Mouse (Mus musculus): Measurements from ENCODE around the gene Zfp385a. TPM values are rescaled to one million over a fixed set of nuclear protein-coding genes. Genes with fewer than 3 reads are reported as not detected.

Gene Zfp385a
- polyA plus RNA-seq, 1 experiment from 2014 or later: 12.2 TPM

DNA sequence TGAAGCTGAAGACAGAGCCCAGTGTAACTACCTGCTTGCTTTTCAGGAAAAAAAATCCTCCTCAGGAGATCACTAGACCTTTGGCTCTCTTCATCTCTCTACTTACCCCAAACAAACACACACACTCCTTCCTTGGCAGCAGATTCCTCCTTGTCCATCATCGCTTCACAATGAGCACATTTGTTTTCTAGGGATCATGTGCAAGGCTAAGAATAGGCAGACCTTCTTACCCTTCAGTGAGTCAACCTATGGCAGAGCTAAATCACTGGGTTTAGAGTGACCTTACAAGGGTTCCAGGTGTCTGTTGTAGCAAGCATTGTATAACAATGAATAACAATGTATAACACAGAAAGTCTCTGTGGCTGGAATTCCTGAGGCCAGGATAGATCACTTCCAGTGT is 31.8 kb upstream of the Zfp385a start:
- WGBS: 74% methylated on average over 1 of the region's 1 CpGs
- Histone ChIP-seq H3K9me3 (no peaks in the 10 kb centered on the region), H3K27ac (no peak overlapping the region), H3K9ac (no peak overlapping the region), H3K36me3 (no peaks in the 10 kb centered on the region), H3K4me2 (no peak overlapping the region), H3K27me3 (no peaks in the 10 kb centered on the region), H3K4me1 (peaks cover 20% of the 10 kb centered on the region), H3K4me3 (no peak overlapping the region)
- ATAC-seq (ENCODE audit: insufficient number of reproducible peaks, insufficient read depth, low FRiP score, low TSS enrichment, low read depth): no peak

DNA sequence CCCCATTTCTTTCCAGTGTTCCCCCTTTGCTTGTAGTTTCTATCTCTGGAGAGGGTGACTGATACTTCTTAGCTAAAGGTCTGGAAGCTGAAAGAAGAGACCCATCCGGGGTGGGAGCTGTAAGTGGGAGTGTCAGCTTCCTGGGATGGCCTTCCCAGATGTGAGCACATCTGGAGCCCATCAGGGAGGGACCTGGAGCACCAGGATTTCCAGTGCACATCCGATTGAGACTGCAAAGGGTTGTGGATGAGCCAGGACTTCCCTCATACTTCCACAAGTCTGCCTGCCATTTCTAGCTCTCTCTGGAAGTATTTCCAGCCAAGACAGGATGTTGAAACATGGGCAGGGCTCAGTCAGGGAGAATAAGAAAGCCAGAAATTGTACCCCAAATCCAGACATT is 31.3 kb upstream of the Zfp385a start:
- ATAC-seq (ENCODE audit: insufficient number of reproducible peaks, insufficient read depth, low FRiP score, low TSS enrichment, low read depth): no peak
- Histone ChIP-seq H3K36me3 (no peaks in the 10 kb centered on the region), H3K9ac (no peak overlapping the region), H3K27me3 (no peaks in the 10 kb centered on the region), H3K4me3 (no peak overlapping the region), H3K4me1 (peaks cover 20% of the 10 kb centered on the region), H3K9me3 (no peaks in the 10 kb centered on the region), H3K4me2 (no peak overlapping the region), H3K27ac (no peak overlapping the region)
- 10% methylated on average over 2 of the region's 2 CpGs for WGBS

DNA sequence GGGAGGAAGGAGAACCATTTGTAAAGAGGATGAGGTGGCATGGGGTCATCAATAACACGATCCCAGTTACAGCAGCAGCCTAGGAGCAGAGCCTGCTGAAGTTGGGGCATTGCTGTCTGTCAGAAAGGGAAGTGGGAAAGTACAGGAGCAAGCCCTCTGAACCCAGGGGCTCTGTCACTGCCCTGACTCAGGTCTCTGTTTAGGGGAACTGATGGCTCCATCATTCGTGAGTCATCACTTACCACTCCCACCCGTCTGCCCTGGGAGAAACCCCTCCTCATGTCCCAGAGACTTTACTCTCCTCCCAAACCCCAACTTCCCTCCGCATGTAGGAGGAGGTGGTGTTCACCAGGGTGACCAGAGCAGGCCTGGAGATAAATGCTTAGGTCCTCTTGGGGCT is 30.6 kb upstream of the Zfp385a start:
- Histone ChIP-seq H3K4me2 (no peak overlapping the region), H3K9ac (no peak overlapping the region), H3K4me1 (peaks cover 20% of the 10 kb centered on the region), H3K36me3 (no peaks in the 10 kb centered on the region), H3K27ac (no peak overlapping the region), H3K27me3 (no peaks in the 10 kb centered on the region), H3K4me3 (no peak overlapping the region), H3K9me3 (no peaks in the 10 kb centered on the region)
- no peak for ATAC-seq (ENCODE audit: insufficient number of reproducible peaks, insufficient read depth, low FRiP score, low TSS enrichment, low read depth)
- 57% methylated on average over 4 of the region's 4 CpGs for WGBS

DNA sequence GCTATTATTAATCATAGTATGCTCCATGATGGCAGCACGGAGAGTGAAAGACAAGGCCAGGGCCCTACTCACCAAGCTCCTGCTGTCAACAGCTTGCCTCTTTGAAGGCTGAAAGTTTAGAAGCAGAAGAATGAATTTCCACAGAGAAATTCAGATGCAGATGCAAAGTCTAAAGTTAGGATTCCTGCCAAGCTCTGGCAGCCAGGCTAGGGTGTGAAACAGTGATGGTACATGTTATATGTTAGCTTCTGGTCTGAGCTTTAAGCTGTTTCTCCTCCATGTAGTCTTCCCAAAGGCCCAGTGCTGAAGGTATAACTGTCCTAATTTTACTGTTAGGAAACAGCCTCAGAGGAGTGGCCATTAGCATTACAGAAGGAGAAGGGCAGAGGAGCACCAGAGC is 29.2 kb upstream of the Zfp385a start:
- no peaks in the 10 kb centered on the region for H3K36me3 ChIP-seq
- no peak overlapping the region for H3K27ac ChIP-seq
- no peak overlapping the region for H3K4me3 ChIP-seq
- no peak overlapping the region for H3K4me2 ChIP-seq
- 69% methylated on average over 1 of the region's 1 CpGs for WGBS
- peaks cover 33% of the 10 kb centered on the region for H3K4me1 ChIP-seq
- H3K27me3 ChIP-seq: no peaks in the 10 kb centered on the region
- no peak for ATAC-seq (ENCODE audit: insufficient number of reproducible peaks, insufficient read depth, low FRiP score, low TSS enrichment, low read depth)
- no peak overlapping the region for H3K9ac ChIP-seq
- H3K9me3 ChIP-seq: no peaks in the 10 kb centered on the region

DNA sequence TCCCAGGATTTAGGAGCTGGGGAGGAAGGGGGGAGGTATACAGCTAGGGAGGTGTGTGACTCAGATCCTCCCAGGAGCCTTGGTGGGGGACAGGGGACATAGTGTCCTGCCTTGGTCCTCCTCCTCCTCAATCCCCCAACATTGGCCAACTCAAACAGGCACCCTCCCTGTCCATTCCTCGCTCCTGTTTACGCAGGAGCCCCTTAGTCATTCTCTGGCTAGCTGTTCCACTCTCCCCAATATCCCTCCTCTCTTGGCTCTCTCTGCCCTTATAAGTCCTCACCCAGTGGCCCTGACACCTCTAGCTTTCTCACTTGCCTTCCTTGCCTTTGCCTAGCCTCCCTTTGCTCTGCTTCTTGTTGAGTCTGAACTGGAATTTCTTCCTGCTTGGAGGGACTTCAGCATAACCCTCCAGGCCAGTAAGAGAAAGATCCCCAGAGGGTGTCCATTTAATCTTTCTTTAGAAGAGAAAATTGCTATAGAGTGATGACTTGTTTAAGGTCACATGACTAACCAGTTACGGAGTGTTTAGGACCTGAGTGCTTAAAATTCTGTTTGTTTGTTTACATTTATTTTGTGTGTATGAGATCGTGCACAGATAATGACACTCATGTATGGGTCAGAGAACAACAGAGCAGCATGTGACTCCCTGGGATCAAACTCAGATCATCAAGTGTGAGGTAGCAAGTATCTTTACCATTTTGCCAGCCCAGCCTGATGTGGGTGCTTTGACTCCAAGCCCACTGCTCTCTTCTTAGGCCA is 28.5 kb upstream of the Zfp385a start:
- Histone ChIP-seq H3K36me3 (no peaks in the 10 kb centered on the region), H3K9ac (no peak overlapping the region), H3K4me3 (no peak overlapping the region), H3K27ac (no peak overlapping the region), H3K9me3 (no peaks in the 10 kb centered on the region), H3K4me1 (peaks cover 38% of the 10 kb centered on the region), H3K27me3 (no peaks in the 10 kb centered on the region), H3K4me2 (no peak overlapping the region)
- no peak for ATAC-seq (ENCODE audit: insufficient number of reproducible peaks, insufficient read depth, low FRiP score, low TSS enrichment, low read depth)
- 77% methylated on average over 4 of the region's 4 CpGs for WGBS

DNA sequence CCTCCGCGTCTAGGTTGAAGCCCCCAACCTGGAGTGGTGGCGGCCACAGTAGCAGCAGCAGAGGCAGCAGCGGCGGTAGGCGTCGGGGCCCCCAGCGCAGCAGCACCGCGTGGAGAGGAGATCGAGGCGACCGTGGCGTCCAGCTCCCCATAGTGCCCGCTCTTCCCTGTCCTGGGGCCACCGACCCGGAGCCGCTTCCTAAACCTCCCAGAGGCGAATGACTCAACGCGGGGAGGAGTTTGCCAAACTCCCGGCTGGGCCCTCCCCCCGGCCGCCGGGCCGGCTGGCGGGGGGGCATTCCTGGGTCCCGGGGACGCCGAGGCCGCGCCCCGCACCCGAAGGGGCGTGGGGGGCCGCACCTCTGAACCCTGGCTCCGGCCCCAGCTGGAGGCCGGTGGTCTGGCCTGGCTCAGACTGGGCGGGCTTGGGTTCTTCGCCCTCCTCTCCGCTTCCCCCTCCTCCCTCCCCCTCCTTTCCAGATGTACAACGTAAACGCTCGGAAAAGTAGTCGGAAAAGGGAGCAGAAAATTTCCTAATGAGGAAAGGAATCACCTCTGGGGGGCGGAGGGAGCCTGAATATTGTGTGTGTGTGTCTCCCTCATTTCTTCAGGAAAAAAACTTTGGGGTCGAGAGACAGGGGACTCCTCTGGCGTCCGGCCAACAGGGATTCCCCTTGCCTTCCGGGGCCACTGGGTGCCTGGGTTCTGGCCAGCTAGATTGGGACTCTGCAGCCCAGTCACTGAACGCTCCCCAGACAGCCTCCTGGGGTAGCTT is 26.7 kb upstream of the Zfp385a start, which contains the start of gene Itga5:
Gene Itga5 (minus strand): TSS at position 388 of the 774 bp plus-strand sequence.
- Histone ChIP-seq H3K27me3 (no peaks in the 10 kb centered on the region), H3K27ac (peak within 1 kb of the TSS; percentile 93), H3K4me1 (peaks cover 36% of the 10 kb centered on the region), H3K9ac (peak within 1 kb of the TSS; percentile 97), H3K4me3 (peak within 1 kb of the TSS; percentile 95), H3K36me3 (no peaks in the 10 kb centered on the region), H3K4me2 (peak within 1 kb of the TSS; percentile 73), H3K9me3 (no peaks in the 10 kb centered on the region)
- WGBS: under 1% methylated on average over 51 of the region's 51 CpGs
- ATAC-seq (ENCODE audit: insufficient number of reproducible peaks, insufficient read depth, low FRiP score, low TSS enrichment, low read depth): peak; percentile 50

DNA sequence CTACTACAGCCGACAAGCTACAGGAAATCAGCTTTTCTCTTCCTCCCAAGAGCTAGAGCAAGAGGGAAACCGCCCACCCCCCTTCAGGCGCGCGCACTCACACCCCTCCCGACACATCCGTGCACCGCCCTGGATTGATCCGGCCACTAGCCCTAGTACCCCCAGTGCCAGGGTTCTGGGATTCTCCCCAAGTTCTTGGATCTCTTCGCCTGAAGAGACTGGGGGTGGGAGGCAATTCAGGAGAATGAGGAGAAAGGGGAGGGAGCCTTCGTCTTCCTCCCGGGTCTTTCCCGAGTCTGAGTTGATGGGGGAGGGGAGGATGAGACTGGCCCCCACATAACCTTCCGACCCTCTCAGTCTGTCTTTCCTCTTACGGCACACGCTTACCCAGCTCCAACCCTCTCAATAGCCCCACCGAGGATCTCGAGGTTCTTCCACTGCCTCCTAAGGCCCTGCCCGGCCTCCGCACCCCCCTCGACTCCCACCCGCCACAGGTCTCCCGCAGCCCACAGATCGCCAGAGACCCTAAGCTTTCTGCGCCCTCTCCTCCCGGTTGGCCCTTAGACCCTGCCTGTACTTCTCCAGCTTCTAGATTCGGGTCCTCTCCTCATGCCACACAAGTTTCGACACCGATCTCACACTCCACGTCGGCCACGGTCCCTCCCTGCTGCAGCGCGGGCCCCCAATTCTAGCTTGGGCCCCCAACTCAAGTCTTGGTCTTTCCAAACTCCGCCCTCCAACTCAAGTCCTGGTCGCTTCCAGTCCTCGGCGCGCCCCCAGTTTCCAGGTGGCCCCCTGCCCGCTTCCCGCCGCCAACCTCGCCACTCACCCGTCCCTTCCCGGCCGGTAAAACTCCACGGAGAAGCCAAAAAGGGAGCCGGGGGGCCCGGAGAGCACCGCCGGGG is 25.8 kb upstream of the Zfp385a start:
- H3K27me3 ChIP-seq: no peaks in the 10 kb centered on the region
- H3K27ac ChIP-seq: peak overlapping the region; percentile 93
- peak; percentile 39 for ATAC-seq (ENCODE audit: insufficient number of reproducible peaks, insufficient read depth, low FRiP score, low TSS enrichment, low read depth)
- peak overlapping the region; percentile 73 for H3K4me2 ChIP-seq
- WGBS: under 1% methylated on average over 51 of the region's 51 CpGs
- no peaks in the 10 kb centered on the region for H3K36me3 ChIP-seq
- H3K9me3 ChIP-seq: no peaks in the 10 kb centered on the region
- H3K9ac ChIP-seq: peak overlapping the region; percentile 97
- H3K4me1 ChIP-seq: peaks cover 31% of the 10 kb centered on the region
- H3K4me3 ChIP-seq: peak overlapping the region; percentile 95

DNA sequence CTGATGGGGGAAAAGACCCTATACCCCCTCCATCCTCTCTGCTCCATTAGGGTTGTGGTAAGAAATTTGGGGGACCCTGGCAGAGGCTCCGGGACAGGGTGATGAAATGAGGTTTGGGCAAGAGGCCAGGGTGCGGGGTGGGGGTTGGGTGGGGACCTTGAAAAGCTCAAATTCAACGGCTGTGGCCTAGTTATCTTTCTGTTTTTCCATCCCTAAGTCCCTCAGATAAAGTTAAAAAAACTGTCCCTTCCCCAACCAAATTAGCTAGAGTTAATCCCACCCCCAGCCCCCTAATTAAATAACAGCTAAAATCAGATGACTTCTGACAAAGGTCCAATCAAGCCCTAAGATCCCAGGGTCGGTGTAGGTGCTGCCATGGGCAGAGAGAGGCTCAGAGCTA is 24.9 kb upstream of the Zfp385a start:
- Histone ChIP-seq H3K4me2 (peak overlapping the region; percentile 73), H3K27ac (peak overlapping the region; percentile 93; the same call in 1 of the 2 replicates), H3K27me3 (no peaks in the 10 kb centered on the region), H3K4me3 (peak overlapping the region; percentile 95), H3K36me3 (no peaks in the 10 kb centered on the region), H3K4me1 (peaks cover 36% of the 10 kb centered on the region), H3K9me3 (no peaks in the 10 kb centered on the region), H3K9ac (peak overlapping the region; percentile 97)
- no peak for ATAC-seq (ENCODE audit: insufficient number of reproducible peaks, insufficient read depth, low FRiP score, low TSS enrichment, low read depth)
- WGBS: 49% methylated on average over 4 of the region's 4 CpGs

DNA sequence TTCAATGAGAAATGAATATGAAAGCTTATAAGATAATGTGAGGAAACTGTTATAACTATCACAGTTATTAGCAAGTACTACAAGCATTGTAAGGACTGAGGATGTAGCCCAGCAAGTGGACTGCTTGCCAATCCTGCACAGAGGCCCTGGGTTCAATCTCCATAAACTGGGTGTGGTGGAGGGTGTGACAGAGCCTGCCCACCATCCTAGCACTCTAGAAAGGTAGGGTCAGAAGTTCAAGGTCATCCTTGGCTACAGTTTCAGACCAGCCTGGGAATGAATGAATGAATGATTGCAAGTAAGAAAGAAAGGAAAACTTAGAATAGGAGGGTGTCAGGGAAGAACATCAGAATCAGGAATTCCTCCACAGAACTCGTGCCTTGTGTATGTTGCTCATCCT is 23.9 kb upstream of the Zfp385a start:
- ATAC-seq (ENCODE audit: insufficient number of reproducible peaks, insufficient read depth, low FRiP score, low TSS enrichment, low read depth): no peak
- WGBS: 72% methylated on average over 1 of the region's 1 CpGs
- Histone ChIP-seq H3K4me1 (peaks cover 45% of the 10 kb centered on the region), H3K4me3 (no peak overlapping the region), H3K27me3 (no peaks in the 10 kb centered on the region), H3K9ac (no peak overlapping the region), H3K36me3 (no peaks in the 10 kb centered on the region), H3K4me2 (no peak overlapping the region), H3K9me3 (no peaks in the 10 kb centered on the region), H3K27ac (no peak overlapping the region)

DNA sequence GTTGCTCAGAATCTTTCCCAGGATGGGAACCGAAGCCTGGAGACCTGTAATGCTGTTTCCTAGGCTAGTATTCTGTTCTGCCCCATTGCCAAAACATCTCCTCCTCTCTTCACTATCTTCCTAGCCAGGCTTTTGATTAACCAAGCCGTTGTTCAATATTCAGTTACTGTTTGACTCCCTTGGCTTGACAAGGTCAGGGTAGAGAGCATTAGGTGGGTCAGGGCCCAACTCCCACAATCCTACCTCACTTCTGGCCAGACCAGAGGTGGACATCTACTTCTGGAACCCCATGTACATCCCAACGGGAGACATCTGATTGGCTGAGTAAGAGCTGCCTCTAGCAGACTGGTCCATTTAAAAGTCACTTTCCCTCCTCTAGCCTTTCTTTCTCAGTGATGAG is 23.1 kb upstream of the Zfp385a start:
- no peak overlapping the region for H3K27ac ChIP-seq
- H3K9me3 ChIP-seq: no peaks in the 10 kb centered on the region
- H3K9ac ChIP-seq: no peak overlapping the region
- H3K4me1 ChIP-seq: peaks cover 54% of the 10 kb centered on the region
- H3K36me3 ChIP-seq: no peaks in the 10 kb centered on the region
- ATAC-seq (ENCODE audit: insufficient number of reproducible peaks, insufficient read depth, low FRiP score, low TSS enrichment, low read depth): no peak
- H3K4me2 ChIP-seq: no peak overlapping the region
- no peak overlapping the region for H3K4me3 ChIP-seq
- 92% methylated on average over 3 of the region's 3 CpGs for WGBS
- H3K27me3 ChIP-seq: no peaks in the 10 kb centered on the region

DNA sequence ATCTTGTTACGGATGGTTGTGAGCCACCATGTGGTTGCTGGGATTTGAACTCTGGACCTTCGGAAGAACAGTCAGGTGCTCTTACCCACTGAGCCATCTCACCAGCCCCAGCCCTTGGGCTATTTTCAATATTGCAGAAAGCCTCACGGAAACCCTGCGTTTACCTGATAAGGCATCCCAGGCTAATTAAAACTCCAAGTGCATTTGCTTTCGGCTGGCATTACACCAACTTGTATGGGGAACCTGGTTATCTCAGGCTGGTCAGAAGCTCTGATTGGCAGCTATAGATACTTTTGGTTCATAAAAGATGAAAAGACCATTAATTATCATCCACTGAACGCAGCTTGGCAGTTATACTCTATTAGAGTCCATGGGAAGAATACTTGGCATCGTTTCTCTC is 22.4 kb upstream of the Zfp385a start:
- no peak for ATAC-seq (ENCODE audit: insufficient number of reproducible peaks, insufficient read depth, low FRiP score, low TSS enrichment, low read depth)
- H3K4me3 ChIP-seq: no peak overlapping the region
- H3K4me1 ChIP-seq: peaks cover 53% of the 10 kb centered on the region
- no peaks in the 10 kb centered on the region for H3K9me3 ChIP-seq
- H3K9ac ChIP-seq: no peak overlapping the region
- 87% methylated on average over 6 of the region's 7 CpGs for WGBS
- peaks cover under 1% of the 10 kb centered on the region; the same call in 1 of the 2 replicates for H3K36me3 ChIP-seq
- no peak overlapping the region for H3K4me2 ChIP-seq
- H3K27ac ChIP-seq: no peak overlapping the region
- no peaks in the 10 kb centered on the region for H3K27me3 ChIP-seq

All from embryonic facial prominence, embryonic 13.5 days (tissue).